Mouse (Mus musculus): ENCODE results near the gene Prss44. TPM values are rescaled to one million over a fixed set of nuclear protein-coding genes. Genes with fewer than 3 reads are reported as not detected.
"Not testable (repeated sequence)": the region's sequence is repeated elsewhere in the genome, so short reads cannot be mapped to it uniquely, and the experiment has no call there.

Prss44 gene
- polyA plus RNA-seq, 1 experiment = not detected

- H3K4me3 ChIP-seq = no peak overlapping the region
- H3K4me2 ChIP-seq (ENCODE audit: low read depth) = no peak overlapping the region
- no peaks in the 10 kb centered on the region for H3K79me2 ChIP-seq (ENCODE audit: control insufficient read depth, insufficient read depth)
- no peak overlapping the region for H3ac ChIP-seq (ENCODE audit: control insufficient read depth, insufficient read length)
- TF ChIP-seq MAX (IDR thresholded peaks at IDR 0.05; ENCODE audit: low read depth) (no peak), CEBPB (IDR thresholded peaks at IDR 0.05; ENCODE audit: insufficient read depth, poor library complexity, severe bottlenecking) (no peak), E2F4 (IDR thresholded peaks at IDR 0.05; ENCODE audit: insufficient read depth) (no peak), USF1 (IDR thresholded peaks at IDR 0.05; ENCODE audit: low read depth) (no peak), TCF12 (IDR thresholded peaks at IDR 0.05; ENCODE audit: insufficient read depth, poor library complexity, severe bottlenecking) (no peak), TCF3 (IDR thresholded peaks at IDR 0.05; ENCODE audit: insufficient read length, low read depth) (no peak), REST (IDR thresholded peaks at IDR 0.05; ENCODE audit: insufficient read depth, insufficient read length) (no peak)
- H3K27me3 ChIP-seq (ENCODE audit: control insufficient read depth, insufficient read depth, insufficient read length) = no peaks in the 10 kb centered on the region
- no peaks in the 10 kb centered on the region for H3K36me3 ChIP-seq (ENCODE audit: control insufficient read depth, insufficient read depth)
Observed at GRCm38 (mm10) chr9:110800834-110801479, 12.8 kb upstream of the Prss44 start.

GRCm38 (mm10) chr9:110803294-110803693, 10.5 kb upstream of the Prss44 start:
- Histone ChIP-seq H3ac (ENCODE audit: control insufficient read depth, insufficient read length) (no peak overlapping the region), H3K79me2 (ENCODE audit: control insufficient read depth, insufficient read depth) (no peaks in the 10 kb centered on the region), H3K4me2 (ENCODE audit: low read depth) (no peak overlapping the region), H3K4me3 (no peak overlapping the region), H3K36me3 (ENCODE audit: control insufficient read depth, insufficient read depth) (no peaks in the 10 kb centered on the region), H3K27me3 (ENCODE audit: control insufficient read depth, insufficient read depth, insufficient read length) (no peaks in the 10 kb centered on the region)
- TF ChIP-seq CEBPB (IDR thresholded peaks at IDR 0.05; ENCODE audit: insufficient read depth, poor library complexity, severe bottlenecking) (no peak), TCF12 (IDR thresholded peaks at IDR 0.05; ENCODE audit: insufficient read depth, poor library complexity, severe bottlenecking) (no peak), TCF3 (IDR thresholded peaks at IDR 0.05; ENCODE audit: insufficient read length, low read depth) (no peak), MYOG (IDR thresholded peaks at IDR 0.05; ENCODE audit: control insufficient read depth in 1 of 3, insufficient read depth in 1 of 3, insufficient read length in 2 of 3, low read depth in 2 of 3) (no peak), SRF (IDR thresholded peaks at IDR 0.05; ENCODE audit: control insufficient read depth, insufficient read length, low read depth) (no peak), MYOD1 (IDR thresholded peaks at IDR 0.05; ENCODE audit: control insufficient read depth in 1 of 3, insufficient read length in 2 of 3, low read depth in 2 of 3) (no peak), POLR2A (IDR thresholded peaks at IDR 0.05; ENCODE audit: insufficient read length, low read depth) (no peak), REST (IDR thresholded peaks at IDR 0.05; ENCODE audit: insufficient read depth, insufficient read length) (no peak), POLR2AphosphoS2 (IDR thresholded peaks at IDR 0.05; ENCODE audit: insufficient read length, low read depth) (no peak), E2F4 (IDR thresholded peaks at IDR 0.05; ENCODE audit: insufficient read depth) (no peak), MAX (IDR thresholded peaks at IDR 0.05; ENCODE audit: low read depth) (no peak), USF1 (IDR thresholded peaks at IDR 0.05; ENCODE audit: low read depth) (no peak)

GRCm38 (mm10) chr9:110810051-110810450, 3.7 kb upstream of the Prss44 start:
- no peaks in the 10 kb centered on the region for H3K27me3 ChIP-seq (ENCODE audit: control insufficient read depth, insufficient read depth, insufficient read length)
- no peak overlapping the region for H3K4me2 ChIP-seq (ENCODE audit: low read depth)
- TF ChIP-seq REST (IDR thresholded peaks at IDR 0.05; ENCODE audit: insufficient read depth, insufficient read length) (no peak), MYOG (IDR thresholded peaks at IDR 0.05; ENCODE audit: control insufficient read depth in 1 of 3, insufficient read depth in 1 of 3, insufficient read length in 2 of 3, low read depth in 2 of 3) (no peak), TCF3 (IDR thresholded peaks at IDR 0.05; ENCODE audit: insufficient read length, low read depth) (no peak), TCF12 (IDR thresholded peaks at IDR 0.05; ENCODE audit: insufficient read depth, poor library complexity, severe bottlenecking) (no peak), CEBPB (IDR thresholded peaks at IDR 0.05; ENCODE audit: insufficient read depth, poor library complexity, severe bottlenecking) (no peak), MAX (IDR thresholded peaks at IDR 0.05; ENCODE audit: low read depth) (no peak), POLR2A (IDR thresholded peaks at IDR 0.05; ENCODE audit: insufficient read length, low read depth) (no peak), MYOD1 (IDR thresholded peaks at IDR 0.05; ENCODE audit: control insufficient read depth in 1 of 3, insufficient read length in 2 of 3, low read depth in 2 of 3) (no peak), SRF (IDR thresholded peaks at IDR 0.05; ENCODE audit: control insufficient read depth, insufficient read length, low read depth) (no peak), POLR2AphosphoS2 (IDR thresholded peaks at IDR 0.05; ENCODE audit: insufficient read length, low read depth) (no peak)
- H3K4me3 ChIP-seq = no peak overlapping the region
- no peak overlapping the region for H3ac ChIP-seq (ENCODE audit: control insufficient read depth, insufficient read length)
- H3K36me3 ChIP-seq (ENCODE audit: control insufficient read depth, insufficient read depth) = no peaks in the 10 kb centered on the region
- no peaks in the 10 kb centered on the region for H3K79me2 ChIP-seq (ENCODE audit: control insufficient read depth, insufficient read depth)

GRCm38 (mm10) chr9:110820546-110820945, 6.8 kb downstream of the Prss44 start:
- H3ac ChIP-seq (ENCODE audit: control insufficient read depth, insufficient read length); H3K79me2 ChIP-seq (ENCODE audit: control insufficient read depth, insufficient read depth); H3K36me3 ChIP-seq (ENCODE audit: control insufficient read depth, insufficient read depth); H3K4me3 ChIP-seq; H3K4me2 ChIP-seq (ENCODE audit: low read depth): not testable (repeated sequence)
- peaks cover 44% of the 10 kb centered on the region for H3K27me3 ChIP-seq (ENCODE audit: control insufficient read depth, insufficient read depth, insufficient read length)

GRCm38 (mm10) chr9:110821436-110821835, 7.6 kb downstream of the Prss44 start:
- H3K4me3 ChIP-seq = no peak overlapping the region
- H3K27me3 ChIP-seq (ENCODE audit: control insufficient read depth, insufficient read depth, insufficient read length) = peaks cover 41% of the 10 kb centered on the region
- H3ac ChIP-seq (ENCODE audit: control insufficient read depth, insufficient read length) = no peak overlapping the region
- H3K79me2 ChIP-seq (ENCODE audit: control insufficient read depth, insufficient read depth) = no peaks in the 10 kb centered on the region
- TF ChIP-seq E2F4 (IDR thresholded peaks at IDR 0.05; ENCODE audit: insufficient read depth) (no peak), MAX (IDR thresholded peaks at IDR 0.05; ENCODE audit: low read depth) (no peak), CEBPB (IDR thresholded peaks at IDR 0.05; ENCODE audit: insufficient read depth, poor library complexity, severe bottlenecking) (no peak), MYOD1 (IDR thresholded peaks at IDR 0.05; ENCODE audit: control insufficient read depth in 1 of 3, insufficient read length in 2 of 3, low read depth in 2 of 3) (no peak), USF1 (IDR thresholded peaks at IDR 0.05; ENCODE audit: low read depth) (no peak), POLR2A (IDR thresholded peaks at IDR 0.05; ENCODE audit: insufficient read length, low read depth) (no peak), REST (IDR thresholded peaks at IDR 0.05; ENCODE audit: insufficient read depth, insufficient read length) (no peak), POLR2AphosphoS2 (IDR thresholded peaks at IDR 0.05; ENCODE audit: insufficient read length, low read depth) (no peak), TCF12 (IDR thresholded peaks at IDR 0.05; ENCODE audit: insufficient read depth, poor library complexity, severe bottlenecking) (no peak), MYOG (IDR thresholded peaks at IDR 0.05; ENCODE audit: control insufficient read depth in 1 of 3, insufficient read depth in 1 of 3, insufficient read length in 2 of 3, low read depth in 2 of 3) (no peak), TCF3 (IDR thresholded peaks at IDR 0.05; ENCODE audit: insufficient read length, low read depth) (no peak), SRF (IDR thresholded peaks at IDR 0.05; ENCODE audit: control insufficient read depth, insufficient read length, low read depth) (no peak)
- no peaks in the 10 kb centered on the region for H3K36me3 ChIP-seq (ENCODE audit: control insufficient read depth, insufficient read depth)
- no peak overlapping the region for H3K4me2 ChIP-seq (ENCODE audit: low read depth)
